Mouse (Mus musculus): Measurements from ENCODE around the gene Ndufa4l2. TPM values are rescaled to one million over a fixed set of nuclear protein-coding genes. Genes with fewer than 3 reads are reported as not detected.

Ndufa4l2 gene
- 1.4 and 3.4 TPM in 2 replicates for polyA plus RNA-seq (2011; ENCODE audit: insufficient read length, low read depth, missing spikeins)

GRCm38 (mm10) chr10:127514764-127515163 is at the start of gene Ndufa4l2:
TSS of gene Ndufa4l2 (plus strand) at chr10:127514967.
- Histone ChIP-seq H3K27ac (ENCODE audit: insufficient read depth, low read length) (no peak within 1 kb of the TSS), H3K4me1 (ENCODE audit: control insufficient read depth, insufficient read depth, low read length) (no peaks in the 10 kb centered on the region; the same call in none of the 2 replicates), H3K4me3 (ENCODE audit: insufficient read depth, low read length) (no peak within 1 kb of the TSS)
- no peak for TF ChIP-seq POLR2A (IDR thresholded peaks at IDR 0.05; ENCODE audit: low read depth, low read length)
- no peak for TF ChIP-seq CTCF (IDR thresholded peaks at IDR 0.05; ENCODE audit: borderline replicate concordance, insufficient read depth, low read length)

GRCm38 (mm10) chr10:127471281-127471988 is 43.3 kb upstream of the Ndufa4l2 start:
- H3K4me1 ChIP-seq (ENCODE audit: control insufficient read depth, insufficient read depth, low read length) = no peaks in the 10 kb centered on the region
- no peak overlapping the region for H3K4me3 ChIP-seq (ENCODE audit: insufficient read depth, low read length)
- no peak overlapping the region for H3K27ac ChIP-seq (ENCODE audit: insufficient read depth, low read length)
- TF ChIP-seq CTCF (IDR thresholded peaks at IDR 0.05; ENCODE audit: borderline replicate concordance, insufficient read depth, low read length) (no peak), POLR2A (IDR thresholded peaks at IDR 0.05; ENCODE audit: low read depth, low read length) (no peak)

- Histone ChIP-seq H3K4me1 (ENCODE audit: control insufficient read depth, insufficient read depth, low read length) (no peaks in the 10 kb centered on the region), H3K4me3 (ENCODE audit: insufficient read depth, low read length) (no peak overlapping the region), H3K27ac (ENCODE audit: insufficient read depth, low read length) (no peak overlapping the region)
- TF ChIP-seq CTCF (IDR thresholded peaks at IDR 0.05; ENCODE audit: borderline replicate concordance, insufficient read depth, low read length) (no peak), POLR2A (IDR thresholded peaks at IDR 0.05; ENCODE audit: low read depth, low read length) (no peak)
Observed at GRCm38 (mm10) chr10:127472722-127473121, 42.0 kb upstream of the Ndufa4l2 start.

- H3K4me3 ChIP-seq (ENCODE audit: insufficient read depth, low read length) = no peak overlapping the region
- no peak for TF ChIP-seq POLR2A (IDR thresholded peaks at IDR 0.05; ENCODE audit: low read depth, low read length)
- TF ChIP-seq CTCF (IDR thresholded peaks at IDR 0.05; ENCODE audit: borderline replicate concordance, insufficient read depth, low read length) = no peak
Observed at GRCm38 (mm10) chr10:127475175-127475574, 39.6 kb upstream of the Ndufa4l2 start.

GRCm38 (mm10) chr10:127476541-127476940 is 38.2 kb upstream of the Ndufa4l2 start:
- peaks cover 5% of the 10 kb centered on the region for H3K4me1 ChIP-seq (ENCODE audit: control insufficient read depth, insufficient read depth, low read length)
- no peak overlapping the region for H3K4me3 ChIP-seq (ENCODE audit: insufficient read depth, low read length)
- no peak for TF ChIP-seq POLR2A (IDR thresholded peaks at IDR 0.05; ENCODE audit: low read depth, low read length)
- TF ChIP-seq CTCF (IDR thresholded peaks at IDR 0.05; ENCODE audit: borderline replicate concordance, insufficient read depth, low read length) = no peak
- no peak overlapping the region for H3K27ac ChIP-seq (ENCODE audit: insufficient read depth, low read length)

More at GRCm38 (mm10) chr10:127475175-127475574, 39.6 kb upstream of the Ndufa4l2 start:
- Histone ChIP-seq H3K27ac (ENCODE audit: insufficient read depth, low read length) (no peak overlapping the region), H3K4me1 (ENCODE audit: control insufficient read depth, insufficient read depth, low read length) (no peaks in the 10 kb centered on the region)

- no peak for TF ChIP-seq CTCF (IDR thresholded peaks at IDR 0.05; ENCODE audit: borderline replicate concordance, insufficient read depth, low read length)
- TF ChIP-seq POLR2A (IDR thresholded peaks at IDR 0.05; ENCODE audit: low read depth, low read length) = no peak
- peaks cover 8% of the 10 kb centered on the region for H3K4me1 ChIP-seq (ENCODE audit: control insufficient read depth, insufficient read depth, low read length)
- no peak overlapping the region for H3K27ac ChIP-seq (ENCODE audit: insufficient read depth, low read length)
- H3K4me3 ChIP-seq (ENCODE audit: insufficient read depth, low read length) = no peak overlapping the region
Observed at GRCm38 (mm10) chr10:127477301-127477700, 37.5 kb upstream of the Ndufa4l2 start.

- Histone ChIP-seq H3K4me1 (ENCODE audit: control insufficient read depth, insufficient read depth, low read length) (peaks cover 13% of the 10 kb centered on the region), H3K27ac (ENCODE audit: insufficient read depth, low read length) (no peak overlapping the region), H3K4me3 (ENCODE audit: insufficient read depth, low read length) (no peak overlapping the region)
- no peak for TF ChIP-seq POLR2A (IDR thresholded peaks at IDR 0.05; ENCODE audit: low read depth, low read length)
- no peak for TF ChIP-seq CTCF (IDR thresholded peaks at IDR 0.05; ENCODE audit: borderline replicate concordance, insufficient read depth, low read length)
Observed at GRCm38 (mm10) chr10:127479131-127479530, 35.6 kb upstream of the Ndufa4l2 start.

GRCm38 (mm10) chr10:127480833-127481813 is 33.6 kb upstream of the Ndufa4l2 start:
- peak overlapping the region; percentile 90 for H3K27ac ChIP-seq (ENCODE audit: insufficient read depth, low read length)
- no peak overlapping the region for H3K4me3 ChIP-seq (ENCODE audit: insufficient read depth, low read length)
- H3K4me1 ChIP-seq (ENCODE audit: control insufficient read depth, insufficient read depth, low read length) = peaks cover 13% of the 10 kb centered on the region
- TF ChIP-seq POLR2A (IDR thresholded peaks at IDR 0.05; ENCODE audit: low read depth, low read length) (peak; percentile 65), CTCF (IDR thresholded peaks at IDR 0.05; ENCODE audit: borderline replicate concordance, insufficient read depth, low read length) (no peak)

- no peak overlapping the region for H3K27ac ChIP-seq (ENCODE audit: insufficient read depth, low read length)
- no peak for TF ChIP-seq CTCF (IDR thresholded peaks at IDR 0.05; ENCODE audit: borderline replicate concordance, insufficient read depth, low read length)
- no peak for TF ChIP-seq POLR2A (IDR thresholded peaks at IDR 0.05; ENCODE audit: low read depth, low read length)
- peaks cover 13% of the 10 kb centered on the region for H3K4me1 ChIP-seq (ENCODE audit: control insufficient read depth, insufficient read depth, low read length)
- no peak overlapping the region for H3K4me3 ChIP-seq (ENCODE audit: insufficient read depth, low read length)
Observed at GRCm38 (mm10) chr10:127485235-127485634, 29.5 kb upstream of the Ndufa4l2 start.
